Mouse (Mus musculus): Measurements from ENCODE around the gene Pld3.

DNA sequence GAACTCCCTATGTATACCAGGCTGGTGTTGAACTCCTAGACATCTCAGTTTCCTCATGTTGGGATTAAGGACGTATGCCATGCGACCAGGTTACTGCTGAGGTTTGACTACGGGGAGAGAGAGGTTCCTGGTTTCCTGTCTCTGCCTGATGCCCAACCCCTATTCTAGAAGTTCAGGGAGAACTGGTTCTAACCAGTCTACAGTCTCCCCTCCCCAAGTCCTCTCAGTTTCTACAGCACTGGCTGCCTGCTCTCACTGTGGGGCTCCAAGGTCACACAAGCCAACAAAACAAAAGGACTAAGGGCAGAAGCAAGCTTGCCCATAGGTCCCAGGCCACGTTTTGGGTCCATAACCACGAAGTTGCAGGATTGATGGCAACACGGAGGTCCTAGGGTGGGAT lies 3.4 kb downstream of the Pld3 start:
- TF ChIP-seq CTCF (IDR thresholded peaks at IDR 0.05; ENCODE audit: extremely low read depth, insufficient read depth, low read length) (no peak), POLR2A (IDR thresholded peaks at IDR 0.05; ENCODE audit: extremely low read depth, insufficient read depth, low read length) (no peak)

Data from cortical plate, adult 2 months (tissue).